Mouse (Mus musculus) kidney, adult 2 months (tissue): ENCODE data around the gene Get4.

ENCODE experiments used
- CTCF ChIP-seq: fragments of 200-500 bp; conservative IDR thresholded peaks from 2 replicates; pipeline ENCODE4 v1.5.1; 2011; ENCODE audit warnings: low read depth, mild to moderate bottlenecking, control low read depth, low read length, moderate library complexity, mixed read lengths; ENCODE audit not compliant: insufficient read depth, insufficient read length
- POLR2A ChIP-seq: fragments of 200-500 bp; IDR thresholded peaks from one replicate; pipeline ENCODE4 v1.6.1; 2011; ENCODE audit warnings: low read depth, low read length, control low read depth

GRCm38 (mm10) chr5:139313536-139313935 lies 61.4 kb downstream of the Get4 start:
- TF ChIP-seq CTCF (no peak), POLR2A (no peak)
